Mouse (Mus musculus): Measurements from ENCODE around the gene Mast4. TPM values are rescaled to one million over a fixed set of nuclear protein-coding genes. Genes with fewer than 3 reads are reported as not detected.

The Mast4 gene
- polyA plus RNA-seq, 1 experiment from 2014 or later: 15.2 TPM

GRCm38 (mm10) chr13:103094595-103094994, 239.7 kb downstream of the Mast4 start:
- ATAC-seq: no peak
- no peak overlapping the region for H3K9ac ChIP-seq
- H3K36me3 ChIP-seq (ENCODE audit: poor library complexity, severe bottlenecking): no peaks in the 10 kb centered on the region
- 82% methylated on average over 5 of the region's 5 CpGs for WGBS
- H3K4me3 ChIP-seq: no peak overlapping the region
- H3K4me2 ChIP-seq: no peak overlapping the region
- H3K27me3 ChIP-seq: peaks cover 8% of the 10 kb centered on the region; the same call in 1 of the 2 replicates
- H3K4me1 ChIP-seq: peaks cover 9% of the 10 kb centered on the region
- no peaks in the 10 kb centered on the region for H3K9me3 ChIP-seq (replicated peaks)
- H3K27ac ChIP-seq: no peak overlapping the region

GRCm38 (mm10) chr13:103093713-103094112, 240.6 kb downstream of the Mast4 start:
- Histone ChIP-seq H3K9ac (no peak overlapping the region), H3K9me3 (replicated peaks) (no peaks in the 10 kb centered on the region), H3K27me3 (peaks cover 8% of the 10 kb centered on the region; the same call in 1 of the 2 replicates), H3K4me3 (no peak overlapping the region), H3K4me1 (peaks cover 9% of the 10 kb centered on the region), H3K27ac (no peak overlapping the region), H3K36me3 (ENCODE audit: poor library complexity, severe bottlenecking) (no peaks in the 10 kb centered on the region), H3K4me2 (no peak overlapping the region)
- WGBS: 88% methylated on average over 1 of the region's 1 CpGs
- ATAC-seq: no peak

GRCm38 (mm10) chr13:103085540-103086121, 248.7 kb downstream of the Mast4 start:
- H3K36me3 ChIP-seq (ENCODE audit: poor library complexity, severe bottlenecking): no peaks in the 10 kb centered on the region
- no peak overlapping the region for H3K9ac ChIP-seq
- ATAC-seq: no peak
- no peaks in the 10 kb centered on the region for H3K9me3 ChIP-seq (replicated peaks)
- 87% methylated on average over 15 of the region's 15 CpGs for WGBS
- H3K4me3 ChIP-seq: no peak overlapping the region
- H3K4me2 ChIP-seq: no peak overlapping the region
- no peak overlapping the region for H3K27ac ChIP-seq
- no peaks in the 10 kb centered on the region for H3K4me1 ChIP-seq
- no peaks in the 10 kb centered on the region for H3K27me3 ChIP-seq

DNA sequence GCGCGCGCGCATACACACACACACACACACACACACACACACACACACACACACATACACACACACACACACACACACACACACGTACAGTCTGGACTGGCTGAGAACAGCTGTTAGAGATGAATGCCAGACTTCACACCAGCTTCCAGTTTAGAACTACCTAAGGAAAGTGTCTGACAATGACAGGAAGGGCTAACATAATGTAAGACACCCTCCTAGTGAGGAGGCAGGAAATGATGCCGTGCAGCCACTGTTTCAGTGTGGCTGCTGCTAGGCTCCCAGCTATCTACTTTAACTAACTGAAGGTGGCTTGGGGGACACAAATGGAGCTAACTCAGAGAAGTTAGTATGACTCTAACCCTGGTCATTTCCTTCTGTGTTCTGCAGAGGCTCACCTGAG, 251.4 kb downstream of the Mast4 start:
- 79% methylated on average over 6 of the region's 6 CpGs for WGBS
- no peak for ATAC-seq
- no peak overlapping the region for H3K4me3 ChIP-seq

DNA sequence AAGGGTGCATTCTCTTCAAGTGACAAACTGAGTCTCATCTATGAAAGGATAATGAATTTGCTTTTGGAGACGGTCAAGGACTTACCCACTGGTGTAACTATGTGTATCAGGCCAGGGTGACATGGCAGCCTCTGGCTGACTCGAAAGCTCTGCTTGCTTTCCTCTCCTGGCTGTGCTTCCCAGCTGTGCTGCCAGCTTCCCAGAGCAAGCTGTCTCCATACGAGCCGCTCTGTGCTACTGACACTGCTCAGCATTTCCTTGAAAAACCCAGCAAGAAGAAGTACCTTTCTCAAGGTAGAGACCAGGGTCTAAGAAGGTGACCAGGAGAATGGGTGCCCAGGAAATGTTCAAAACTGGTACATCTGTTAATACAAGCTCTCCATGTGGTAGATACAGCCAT, 254.5 kb downstream of the Mast4 start:
- WGBS: 78% methylated on average over 4 of the region's 4 CpGs
- H3K4me1 ChIP-seq: no peaks in the 10 kb centered on the region
- no peaks in the 10 kb centered on the region for H3K27me3 ChIP-seq
- H3K9me3 ChIP-seq (replicated peaks): no peaks in the 10 kb centered on the region
- H3K36me3 ChIP-seq (ENCODE audit: poor library complexity, severe bottlenecking): no peaks in the 10 kb centered on the region
- ATAC-seq: no peak
- no peak overlapping the region for H3K9ac ChIP-seq
- no peak overlapping the region for H3K4me2 ChIP-seq
- no peak overlapping the region for H3K27ac ChIP-seq
- no peak overlapping the region for H3K4me3 ChIP-seq

More for the DNA sequence above, 251.4 kb downstream of the Mast4 start:
- no peaks in the 10 kb centered on the region for H3K27me3 ChIP-seq
- H3K36me3 ChIP-seq (ENCODE audit: poor library complexity, severe bottlenecking): no peaks in the 10 kb centered on the region
- H3K9ac ChIP-seq: no peak overlapping the region
- H3K9me3 ChIP-seq (replicated peaks): no peaks in the 10 kb centered on the region
- no peak overlapping the region for H3K27ac ChIP-seq
- no peaks in the 10 kb centered on the region for H3K4me1 ChIP-seq
- no peak overlapping the region for H3K4me2 ChIP-seq

GRCm38 (mm10) chr13:103078815-103079214, 255.5 kb downstream of the Mast4 start:
- no peaks in the 10 kb centered on the region for H3K27me3 ChIP-seq
- no peaks in the 10 kb centered on the region for H3K36me3 ChIP-seq (ENCODE audit: poor library complexity, severe bottlenecking)
- H3K27ac ChIP-seq: no peak overlapping the region
- no peaks in the 10 kb centered on the region for H3K4me1 ChIP-seq
- H3K9ac ChIP-seq: no peak overlapping the region
- no peaks in the 10 kb centered on the region for H3K9me3 ChIP-seq (replicated peaks)
- no peak overlapping the region for H3K4me2 ChIP-seq
- no peak for ATAC-seq
- 92% methylated on average over 6 of the region's 6 CpGs for WGBS
- no peak overlapping the region for H3K4me3 ChIP-seq

- no peak overlapping the region for H3K9ac ChIP-seq
- H3K27me3 ChIP-seq: no peaks in the 10 kb centered on the region
- H3K4me2 ChIP-seq: no peak overlapping the region
- WGBS: 87% methylated on average over 4 of the region's 4 CpGs
- H3K27ac ChIP-seq: no peak overlapping the region
- H3K36me3 ChIP-seq (ENCODE audit: poor library complexity, severe bottlenecking): no peaks in the 10 kb centered on the region
- H3K4me3 ChIP-seq: no peak overlapping the region
- ATAC-seq: no peak
- no peaks in the 10 kb centered on the region for H3K4me1 ChIP-seq
- H3K9me3 ChIP-seq (replicated peaks): no peaks in the 10 kb centered on the region
Measured at GRCm38 (mm10) chr13:103073461-103073860, 260.8 kb downstream of the Mast4 start.

DNA sequence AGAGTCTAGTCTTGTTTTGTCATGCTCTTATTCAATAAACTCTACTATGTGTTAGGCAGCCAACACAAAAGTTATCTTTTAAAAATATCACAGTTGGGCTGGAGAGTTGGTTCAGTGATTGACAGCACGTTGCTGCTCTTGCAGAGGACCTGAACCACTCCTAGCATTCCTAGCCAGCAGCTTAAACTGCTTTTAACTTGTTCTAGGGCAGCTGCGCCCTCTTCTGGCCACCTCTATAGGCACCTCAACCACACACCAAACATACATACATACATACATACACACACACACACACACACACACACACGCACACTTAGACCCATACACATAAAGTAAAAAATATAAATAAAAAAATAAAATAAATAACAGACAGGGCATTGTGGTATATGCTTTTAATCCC, 262.5 kb downstream of the Mast4 start:
- WGBS: 81% methylated on average over 3 of the region's 3 CpGs
- Histone ChIP-seq H3K27ac (no peak overlapping the region), H3K4me3 (no peak overlapping the region), H3K9me3 (replicated peaks) (no peaks in the 10 kb centered on the region), H3K4me2 (no peak overlapping the region), H3K36me3 (ENCODE audit: poor library complexity, severe bottlenecking) (no peaks in the 10 kb centered on the region), H3K9ac (no peak overlapping the region), H3K4me1 (no peaks in the 10 kb centered on the region), H3K27me3 (no peaks in the 10 kb centered on the region)
- no peak for ATAC-seq

DNA sequence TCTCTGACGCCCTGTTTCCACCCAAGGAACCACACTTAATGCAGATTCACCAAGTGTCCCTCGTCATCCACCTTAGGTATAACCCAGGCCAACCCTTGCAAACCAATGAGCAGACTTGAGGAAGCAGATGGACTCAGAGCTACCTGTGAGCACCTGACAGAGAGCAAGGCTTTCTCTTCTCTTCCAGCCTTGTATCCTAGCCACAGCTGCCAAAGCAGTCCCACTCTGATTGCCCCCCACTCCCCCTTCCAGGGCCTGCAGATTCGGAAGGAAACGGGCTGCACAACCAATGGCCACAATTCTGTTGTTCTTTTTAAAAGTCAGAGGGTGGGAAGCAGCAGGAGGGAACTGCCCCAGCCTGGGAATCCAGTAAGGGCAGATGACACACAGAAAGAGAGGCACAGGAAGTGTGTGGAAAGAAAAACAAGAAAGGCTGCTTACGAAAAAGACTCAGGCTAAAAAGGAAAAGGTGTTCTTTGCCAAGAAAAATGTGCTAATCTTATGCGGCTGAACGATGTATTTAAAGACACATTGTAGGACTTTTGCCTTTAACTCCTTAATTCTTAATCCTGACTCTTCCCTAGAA, 266.6 kb downstream of the Mast4 start:
- Histone ChIP-seq H3K27ac (no peak overlapping the region), H3K4me2 (no peak overlapping the region), H3K36me3 (ENCODE audit: poor library complexity, severe bottlenecking) (no peaks in the 10 kb centered on the region), H3K9me3 (replicated peaks) (no peaks in the 10 kb centered on the region), H3K9ac (no peak overlapping the region), H3K4me3 (no peak overlapping the region), H3K27me3 (no peaks in the 10 kb centered on the region), H3K4me1 (peaks cover 6% of the 10 kb centered on the region; the same call in 1 of the 2 replicates)
- no peak for ATAC-seq
- 29% methylated on average over 7 of the region's 7 CpGs for WGBS

DNA sequence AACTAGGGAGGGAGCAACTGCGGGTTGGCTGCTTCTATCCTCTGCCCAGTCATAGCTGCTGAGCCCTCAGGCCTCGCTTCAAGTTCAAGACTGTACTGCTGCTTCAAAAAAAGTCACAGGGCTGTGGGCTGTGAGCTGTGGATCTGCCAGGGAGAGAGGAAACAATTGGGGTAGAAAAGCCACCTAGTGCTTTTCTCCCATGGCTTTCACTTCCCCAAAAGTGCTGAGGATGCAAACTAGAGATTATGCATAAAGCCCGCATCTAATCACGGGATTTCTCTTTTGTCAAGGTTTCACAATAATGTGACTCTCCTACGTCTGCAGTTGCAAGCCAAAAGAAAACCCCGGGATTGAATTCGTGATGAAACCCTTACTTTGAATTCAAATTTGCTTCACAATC, 268.9 kb downstream of the Mast4 start:
- Histone ChIP-seq H3K9ac (no peak overlapping the region), H3K27ac (no peak overlapping the region), H3K4me1 (peaks cover 10% of the 10 kb centered on the region; the same call in 1 of the 2 replicates), H3K27me3 (no peaks in the 10 kb centered on the region), H3K9me3 (replicated peaks) (no peaks in the 10 kb centered on the region), H3K4me2 (no peak overlapping the region), H3K36me3 (ENCODE audit: poor library complexity, severe bottlenecking) (no peaks in the 10 kb centered on the region), H3K4me3 (no peak overlapping the region)
- 24% methylated on average over 7 of the region's 7 CpGs for WGBS
- no peak for ATAC-seq

DNA sequence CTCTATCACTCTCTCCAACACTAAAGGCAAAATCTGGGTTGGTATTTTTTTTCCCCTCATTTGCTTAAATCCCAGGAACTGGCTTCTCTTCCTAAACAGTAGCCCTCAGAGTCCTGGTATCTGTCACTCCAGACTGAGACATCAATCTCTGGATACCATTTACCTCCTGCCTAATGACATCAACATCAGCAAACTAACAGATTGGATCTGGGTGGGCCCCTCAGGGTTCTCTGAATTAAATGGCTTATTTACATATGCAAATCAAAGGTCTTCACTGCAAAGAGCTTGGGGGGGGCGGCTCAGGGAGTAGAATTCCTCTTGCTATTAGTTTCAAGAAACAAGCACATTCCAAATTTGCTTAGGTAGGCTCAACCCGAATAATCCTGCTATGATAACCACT, 272.6 kb downstream of the Mast4 start:
- no peaks in the 10 kb centered on the region for H3K9me3 ChIP-seq (replicated peaks)
- H3K9ac ChIP-seq: no peak overlapping the region
- H3K4me2 ChIP-seq: no peak overlapping the region
- no peaks in the 10 kb centered on the region for H3K36me3 ChIP-seq (ENCODE audit: poor library complexity, severe bottlenecking)
- no peak overlapping the region for H3K27ac ChIP-seq
- H3K4me3 ChIP-seq: no peak overlapping the region
- peaks cover 10% of the 10 kb centered on the region; the same call in 1 of the 2 replicates for H3K4me1 ChIP-seq
- no peaks in the 10 kb centered on the region for H3K27me3 ChIP-seq
- WGBS: 38% methylated on average over 2 of the region's 2 CpGs
- no peak for ATAC-seq

- Histone ChIP-seq H3K4me3 (no peak overlapping the region), H3K36me3 (ENCODE audit: poor library complexity, severe bottlenecking) (no peaks in the 10 kb centered on the region), H3K9me3 (replicated peaks) (no peaks in the 10 kb centered on the region), H3K4me2 (no peak overlapping the region), H3K4me1 (0 out of 2 replicates have a peak, but pooled peaks cover 4% of the 10 kb centered on the region), H3K27me3 (no peaks in the 10 kb centered on the region), H3K27ac (no peak overlapping the region), H3K9ac (no peak overlapping the region)
- 59% methylated on average over 11 of the region's 11 CpGs for WGBS
- ATAC-seq: no peak
Measured at GRCm38 (mm10) chr13:103059995-103060652, 274.2 kb downstream of the Mast4 start.
